Mouse (Mus musculus): ENCODE data around the gene Ltbp4.

DNA sequence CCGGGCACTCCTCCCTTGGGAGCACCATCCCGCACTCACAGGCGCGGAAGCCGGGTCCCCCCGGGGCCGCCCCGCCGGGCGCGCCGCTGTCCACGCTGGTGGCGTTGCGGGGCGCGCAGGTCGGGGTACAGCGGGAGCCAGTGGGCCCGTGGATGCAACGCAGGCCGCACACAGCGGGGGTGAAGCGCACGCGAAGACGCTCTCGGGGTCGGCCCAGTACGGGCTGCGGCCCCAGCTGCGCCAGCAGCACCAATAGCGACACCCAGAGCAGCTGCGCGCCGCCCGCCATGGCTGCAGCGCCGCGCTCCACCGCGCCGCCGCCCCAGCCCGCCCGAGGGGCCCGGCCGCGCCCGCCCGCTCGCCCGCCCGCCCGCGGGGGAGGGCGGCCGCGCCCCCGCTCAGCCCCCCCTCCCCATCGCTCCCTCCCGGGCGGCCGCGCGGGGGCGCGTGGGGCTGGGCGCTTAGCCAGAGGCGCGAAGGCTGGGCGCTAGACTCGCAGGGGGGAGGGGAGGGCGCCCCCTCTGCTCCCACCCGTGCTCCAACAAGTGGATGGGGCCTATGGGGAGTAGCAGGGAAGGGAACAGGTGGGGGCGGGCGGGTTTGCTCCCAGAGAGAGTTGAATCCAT lies 4.1 kb downstream of the Ltbp4 start:
- TF ChIP-seq CTCF (IDR thresholded peaks at IDR 0.05 in 2 of 3, conservative IDR thresholded peaks at IDR 0.05 in 1 of 3; ENCODE audit: control insufficient read depth in 1 of 3, insufficient read depth in 1 of 3, low read depth in 2 of 3, low read length in 3 of 3, poor library complexity in 1 of 3, severe bottlenecking in 1 of 3) (no peak), EP300 (IDR thresholded peaks at IDR 0.05; ENCODE audit: low read depth in 1 of 2, low read length in 2 of 2) (no peak), MEF2A (IDR thresholded peaks at IDR 0.05; ENCODE audit: extremely low read depth, insufficient replicate concordance, low read depth, low read length, poor library complexity, severe bottlenecking) (no peak), POLR2A (IDR thresholded peaks at IDR 0.05; ENCODE audit: control insufficient read depth in 1 of 2, insufficient read depth in 1 of 2, low read depth in 1 of 2, low read length in 2 of 2, poor library complexity in 1 of 2) (0 out of 4 replicates have a peak, but pooled peaks of 1 of the 2 experiments have one; percentile 63), ZC3H11A (IDR thresholded peaks at IDR 0.05; ENCODE audit: low read depth, low read length) (no peak), ZNF384 (IDR thresholded peaks at IDR 0.05; ENCODE audit: low read depth, low read length) (no peak), RAD21 (IDR thresholded peaks at IDR 0.05; ENCODE audit: low read depth, low read length) (no peak), MAX (IDR thresholded peaks at IDR 0.05; ENCODE audit: low read length) (no peak), E2F4 (IDR thresholded peaks at IDR 0.05; ENCODE audit: borderline replicate concordance, low read depth, low read length) (no peak), GATA1 (IDR thresholded peaks at IDR 0.05; ENCODE audit: low read depth, low read length) (no peak), MAZ (IDR thresholded peaks at IDR 0.05; ENCODE audit: low read depth, low read length) (peak; percentile 62; the same call in 1 of the 2 replicates), USF2 (IDR thresholded peaks at IDR 0.05; ENCODE audit: borderline replicate concordance in 1 of 2, insufficient read depth in 1 of 2, low read depth in 1 of 2, low read length in 2 of 2) (no peak)
